Mouse (Mus musculus) embryonic facial prominence, embryonic 11.5 days (tissue): ENCODE measurements around the gene Gpx5. TPM values are rescaled to one million over a fixed set of nuclear protein-coding genes. Genes with fewer than 3 reads are reported as not detected.

Source experiments
- ATAC-seq: fragments of 200-750 bp; cut with Nextera tagmentation; replicated peaks from 2 replicates; pipeline ENCODE4 v1.8.0; 2017; ENCODE audit warnings: low read depth; ENCODE audit not compliant: insufficient number of reproducible peaks, low FRiP score, low TSS enrichment
- DNase-seq: peaks from one replicate; pipeline ENCODE4 v3.0.0-alpha.2; 2015; ENCODE audit warnings: low spot score
- H3K27ac ChIP-seq: fragments of 300-500 bp; sonication (generic); replicated peaks from 2 replicates; pipeline ENCODE4 v1.5.1; 2014; ENCODE audit warnings: mild to moderate bottlenecking, low read depth, low read length, control low read depth
- H3K27me3 ChIP-seq: fragments of 300-500 bp; sonication (generic); 2 replicates; pipeline ENCODE4 v1.6.1; 2014; ENCODE audit warnings: mild to moderate bottlenecking, low read length, moderate library complexity, mixed read lengths; ENCODE audit not compliant: control insufficient read depth, insufficient read depth
- H3K36me3 ChIP-seq: fragments of 300-500 bp; sonication (generic); replicated peaks from 2 replicates; pipeline ENCODE4 v1.6.1; 2014; ENCODE audit warnings: low read depth, mild to moderate bottlenecking, low read length, moderate library complexity, mixed read lengths; ENCODE audit not compliant: control insufficient read depth, insufficient read depth
- H3K4me1 ChIP-seq: fragments of 300-500 bp; sonication (generic); 2 replicates; pipeline ENCODE4 v1.6.1; 2014; ENCODE audit warnings: low read length, mixed read lengths; ENCODE audit not compliant: control insufficient read depth, insufficient read depth
- H3K4me2 ChIP-seq: fragments of 300-500 bp; sonication (generic); 2 replicates; pipeline ENCODE4 v1.6.1; 2014; ENCODE audit warnings: low read depth, mild to moderate bottlenecking, control low read depth, low read length, moderate library complexity
- H3K4me3 ChIP-seq: fragments of 300-500 bp; sonication (generic); 2 replicates; pipeline ENCODE4 v1.5.1; 2014; ENCODE audit warnings: low read depth, low read length, control low read depth
- H3K9ac ChIP-seq: fragments of 300-500 bp; sonication (generic); replicated peaks from 2 replicates; pipeline ENCODE4 v1.6.1; 2014; ENCODE audit warnings: mild to moderate bottlenecking, control low read depth, low read length
- H3K9me3 ChIP-seq: fragments of 300-500 bp; sonication (generic); replicated peaks from 2 replicates; pipeline ENCODE4 v1.6.1; 2016; ENCODE audit warnings: mild to moderate bottlenecking, low read length, inconsistent platforms, mixed read lengths; ENCODE audit not compliant: control insufficient read depth
- WGBS: fragments of 180-500 bp; shearing (Covaris S2); extraction: QIAGEN DNeasy Blood & Tissue Kit; methylation state at CpG from one replicate; pipeline ENCODE4 v1.1.7; 2014; 5-methylcytosine and 5-hydroxymethylcytosine counted together
- polyA plus RNA-seq: library from polyadenylated mRNA; unstranded; fragments of >200 nt; fragmentation: Nextera tagmentation; extraction: Ambion mirVana; gene quantifications from 2 replicates; pipeline ENCODE4 v1.2.1, GENCODE M21; 2014

The Gpx5 gene
- polyA plus RNA-seq, 1 experiment from 2014 or later = not detected

- H3K27ac ChIP-seq = no peak overlapping the region
- 5% methylated on average over 8 of the region's 8 CpGs for WGBS
These were observed 13.5 kb downstream of the Gpx5 start for GRCm38 (mm10) chr13:21279076-21279475.

GRCm38 (mm10) chr13:21276551-21276950 lies 16.0 kb downstream of the Gpx5 start:
- H3K4me1 ChIP-seq = no peaks in the 10 kb centered on the region
- no peaks in the 10 kb centered on the region for H3K27me3 ChIP-seq
- H3K4me3 ChIP-seq = peak overlapping the region; percentile 51
- H3K27ac ChIP-seq = no peak overlapping the region
- H3K9me3 ChIP-seq = no peaks in the 10 kb centered on the region
- WGBS = 0% methylated on average over 9 of the region's 9 CpGs
- H3K36me3 ChIP-seq = no peaks in the 10 kb centered on the region
- ATAC-seq (no peak), DNase-seq (peak; percentile 33)
- H3K4me2 ChIP-seq = peak overlapping the region; percentile 49
- H3K9ac ChIP-seq = peak overlapping the region; percentile 64

More at GRCm38 (mm10) chr13:21279076-21279475, 13.5 kb downstream of the Gpx5 start:
- peak; percentile 18 for DNase-seq
- Histone ChIP-seq H3K36me3 (no peaks in the 10 kb centered on the region), H3K4me3 (peak overlapping the region; percentile 38), H3K4me1 (no peaks in the 10 kb centered on the region), H3K9ac (no peak overlapping the region), H3K27me3 (no peaks in the 10 kb centered on the region), H3K9me3 (no peaks in the 10 kb centered on the region), H3K4me2 (peak overlapping the region; percentile 39)
- ATAC-seq = no peak

- under 1% methylated on average over 25 of the region's 25 CpGs for WGBS
- ATAC-seq = peak; percentile 75
These were observed 16.5 kb downstream of the Gpx5 start for GRCm38 (mm10) chr13:21275815-21276550.

GRCm38 (mm10) chr13:21275021-21275814 lies 17.3 kb downstream of the Gpx5 start:
- Histone ChIP-seq H3K36me3 (no peaks in the 10 kb centered on the region), H3K4me3 (peak overlapping the region; percentile 51), H3K9ac (peak overlapping the region; percentile 22), H3K4me2 (peak overlapping the region; percentile 49), H3K27ac (no peak overlapping the region; the same call in 1 of the 2 replicates), H3K4me1 (no peaks in the 10 kb centered on the region), H3K27me3 (no peaks in the 10 kb centered on the region), H3K9me3 (no peaks in the 10 kb centered on the region)
- DNase-seq (peak; percentile 77), ATAC-seq (peak; percentile 60)
- WGBS = under 1% methylated on average over 29 of the region's 29 CpGs

More at GRCm38 (mm10) chr13:21275815-21276550, 16.5 kb downstream of the Gpx5 start:
- H3K36me3 ChIP-seq = no peaks in the 10 kb centered on the region
- H3K4me2 ChIP-seq = peak overlapping the region; percentile 49
- H3K4me1 ChIP-seq = no peaks in the 10 kb centered on the region
- no peaks in the 10 kb centered on the region for H3K27me3 ChIP-seq
- H3K27ac ChIP-seq = no peak overlapping the region
- peak overlapping the region; percentile 51 for H3K4me3 ChIP-seq
- H3K9me3 ChIP-seq = no peaks in the 10 kb centered on the region
- H3K9ac ChIP-seq = peak overlapping the region; percentile 64
- peak; percentile 94 for DNase-seq

GRCm38 (mm10) chr13:21268262-21268661 lies 24.3 kb downstream of the Gpx5 start:
- DNase-seq (peak; percentile 58), ATAC-seq (no peak)
- Histone ChIP-seq H3K27ac (no peak overlapping the region), H3K36me3 (no peaks in the 10 kb centered on the region), H3K9me3 (no peaks in the 10 kb centered on the region), H3K4me2 (no peak overlapping the region), H3K27me3 (no peaks in the 10 kb centered on the region), H3K4me3 (no peak overlapping the region), H3K9ac (no peak overlapping the region), H3K4me1 (no peaks in the 10 kb centered on the region)
- WGBS = 0% methylated on average over 1 of the region's 1 CpGs

- Histone ChIP-seq H3K9ac (no peak overlapping the region), H3K4me2 (no peak overlapping the region), H3K36me3 (no peaks in the 10 kb centered on the region), H3K9me3 (no peaks in the 10 kb centered on the region), H3K27me3 (no peaks in the 10 kb centered on the region), H3K4me3 (no peak overlapping the region), H3K4me1 (no peaks in the 10 kb centered on the region), H3K27ac (no peak overlapping the region)
- 12% methylated on average over 4 of the region's 4 CpGs for WGBS
- peak; percentile 49 for DNase-seq
- ATAC-seq = no peak
These were observed 25.0 kb downstream of the Gpx5 start for GRCm38 (mm10) chr13:21267541-21267940.

GRCm38 (mm10) chr13:21265736-21266135 lies 26.8 kb downstream of the Gpx5 start:
- Histone ChIP-seq H3K27me3 (no peaks in the 10 kb centered on the region), H3K36me3 (no peaks in the 10 kb centered on the region), H3K9ac (no peak overlapping the region), H3K4me2 (no peak overlapping the region), H3K27ac (no peak overlapping the region), H3K4me3 (no peak overlapping the region), H3K4me1 (no peaks in the 10 kb centered on the region), H3K9me3 (no peaks in the 10 kb centered on the region)
- DNase-seq = no peak
- no peak for ATAC-seq
- WGBS = 56% methylated on average over 2 of the region's 2 CpGs

GRCm38 (mm10) chr13:21264366-21264765 lies 28.2 kb downstream of the Gpx5 start:
- Histone ChIP-seq H3K27me3 (no peaks in the 10 kb centered on the region), H3K4me2 (peak overlapping the region; percentile 7), H3K36me3 (no peaks in the 10 kb centered on the region), H3K9ac (peak overlapping the region; percentile 35), H3K4me3 (peak overlapping the region; percentile 37), H3K4me1 (no peaks in the 10 kb centered on the region), H3K27ac (no peak overlapping the region), H3K9me3 (no peaks in the 10 kb centered on the region)
- no peak for ATAC-seq
- 2% methylated on average over 11 of the region's 11 CpGs for WGBS
- DNase-seq = peak; percentile 92
